Mouse (Mus musculus) CD4-positive, CD25-positive, alpha-beta regulatory T cell, adult 2 months (primary cell): Measurements from ENCODE around the gene B3gnt2.

ENCODE experiments used
- DNase-seq: peaks from one replicate; pipeline ENCODE4 v3.0.0-alpha.2; 2012; ENCODE audit warnings: low read depth, low spot score

B3gnt2 gene

DNA sequence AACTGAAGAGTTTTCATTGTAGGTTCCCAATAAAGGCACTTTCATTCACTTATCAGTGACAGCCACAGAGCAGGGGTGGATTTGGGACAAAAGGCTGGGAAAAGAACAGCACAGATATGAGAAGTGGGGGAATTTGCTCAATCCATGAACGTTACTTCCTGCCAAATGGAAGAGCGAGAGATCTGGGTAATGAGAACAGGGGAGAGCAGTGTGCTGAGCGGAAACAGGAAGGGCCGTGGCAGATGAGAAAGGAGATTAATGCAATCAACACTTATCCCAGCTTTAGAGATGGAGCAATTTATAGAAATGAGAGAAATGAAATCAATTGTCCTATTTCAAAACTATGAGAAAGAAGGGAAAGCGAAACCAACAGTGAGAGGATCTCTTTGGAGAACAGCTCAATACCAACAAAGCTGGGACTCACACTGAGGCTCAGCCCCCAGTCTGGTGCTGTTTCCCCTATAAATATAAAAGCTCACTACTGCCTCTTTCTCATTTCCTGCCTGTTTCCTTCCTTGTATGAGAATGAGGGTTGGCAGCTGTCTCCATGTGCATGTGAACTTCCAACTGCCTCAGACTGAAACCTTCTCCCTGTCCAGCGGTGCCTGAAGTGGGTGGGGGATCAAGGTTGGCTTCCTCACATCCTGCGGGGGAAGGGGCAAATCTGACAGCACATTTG, 11.0 kb upstream of the B3gnt2 start:
- peak; percentile 56 for DNase-seq

DNA sequence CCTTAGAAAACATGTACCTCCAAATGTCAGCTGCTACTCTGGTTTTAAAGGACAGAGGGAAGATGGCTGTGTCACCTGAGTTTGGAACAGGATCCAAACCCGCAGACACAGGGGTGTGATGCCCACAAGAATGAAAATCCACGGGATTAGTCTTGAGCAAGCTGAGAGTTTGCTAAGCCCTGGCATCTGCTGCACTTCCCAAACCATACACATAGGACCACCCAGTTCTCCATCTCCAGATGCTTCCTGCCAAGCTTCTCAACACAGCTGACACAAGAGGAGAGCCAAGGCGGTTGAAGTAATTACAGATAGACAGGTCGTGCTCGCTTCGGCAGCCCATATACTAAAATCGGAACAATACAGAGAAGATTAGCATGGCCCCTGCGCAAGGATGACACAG, 7.8 kb upstream of the B3gnt2 start:
- no peak for DNase-seq

DNA sequence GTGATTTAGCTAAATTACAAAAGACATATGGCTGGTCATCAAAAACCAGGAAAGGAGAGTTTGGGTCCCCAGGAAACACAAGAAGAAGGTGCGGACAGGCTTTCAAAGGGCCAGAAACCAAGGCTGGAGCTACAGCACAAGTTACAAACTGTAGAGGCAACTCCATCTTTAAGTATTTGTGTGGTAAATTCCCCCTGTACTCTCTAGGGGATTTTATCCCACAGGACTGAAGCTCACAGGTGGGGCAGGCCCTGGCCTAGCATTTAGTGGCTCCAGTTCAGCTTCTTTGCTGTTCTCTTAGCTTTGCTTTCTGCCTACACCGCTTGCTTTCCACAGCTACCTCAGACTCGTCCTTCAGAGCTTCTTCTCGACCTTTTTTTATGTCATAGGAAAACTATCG, 6.9 kb upstream of the B3gnt2 start:
- DNase-seq: no peak

GRCm38 (mm10) chr11:22865635-22866246, 5.0 kb upstream of the B3gnt2 start:
- peak; percentile 53 for DNase-seq

DNA sequence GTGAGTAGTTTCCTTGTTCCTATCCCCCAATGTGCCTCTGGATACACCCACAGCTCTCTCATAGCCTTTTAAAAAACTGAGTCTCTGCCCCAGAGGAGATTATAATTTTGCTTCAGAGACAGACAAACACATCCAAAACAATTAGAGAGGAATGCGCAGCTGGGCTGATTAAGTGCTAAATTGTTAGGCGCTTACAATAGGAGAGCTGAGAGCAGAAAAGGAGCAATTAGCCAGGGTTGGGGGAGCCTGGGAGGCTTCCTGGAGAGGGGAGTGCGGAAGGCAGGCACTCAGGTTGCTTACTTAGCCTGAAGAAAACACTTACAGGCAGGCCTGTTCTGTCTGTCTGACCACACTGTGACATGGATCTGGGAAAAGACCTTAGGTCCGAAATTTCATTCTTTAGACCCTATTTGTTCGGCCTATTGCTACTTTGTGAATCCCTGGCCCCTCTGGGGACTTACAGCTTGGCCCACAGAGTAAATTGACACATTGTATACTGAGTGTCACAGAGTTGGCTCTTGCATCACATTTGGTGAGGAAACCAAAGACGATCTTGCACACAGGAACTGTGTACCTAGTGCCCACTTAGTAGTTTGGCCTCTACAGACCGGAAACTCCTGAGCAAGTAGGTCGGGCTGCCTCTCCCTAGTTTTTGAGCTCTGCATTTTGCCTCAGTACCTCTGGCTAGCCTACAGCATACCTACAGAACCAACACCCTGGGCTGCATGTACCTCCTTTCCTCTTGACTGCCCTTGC, 3.7 kb upstream of the B3gnt2 start:
- no peak for DNase-seq

DNA sequence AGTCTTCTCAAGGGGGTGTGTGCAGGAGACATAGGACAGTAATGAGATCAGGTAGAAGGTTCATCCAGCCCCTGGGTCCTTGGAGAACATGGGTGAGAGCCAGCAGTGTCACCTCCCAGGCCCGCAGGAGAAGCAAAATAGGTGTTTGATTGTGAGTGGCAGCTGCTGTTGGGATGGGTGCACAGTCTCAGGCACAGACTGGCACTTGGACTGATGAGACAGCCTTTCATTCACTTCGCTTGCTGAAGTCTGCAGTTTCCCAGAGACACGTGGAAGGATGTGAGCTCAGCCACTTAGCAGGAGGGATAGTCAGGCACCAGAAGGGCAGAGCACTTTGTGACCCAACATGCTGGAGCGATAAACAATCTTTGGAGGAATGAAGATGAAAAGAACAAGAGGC, 2.8 kb upstream of the B3gnt2 start:
- DNase-seq: no peak

- no peak for DNase-seq
Observed at GRCm38 (mm10) chr11:22861315-22861714, 554 bp upstream of the B3gnt2 start.

GRCm38 (mm10) chr11:22859633-22860334, 977 bp downstream of the B3gnt2 start:
- DNase-seq: peak; percentile 90

DNA sequence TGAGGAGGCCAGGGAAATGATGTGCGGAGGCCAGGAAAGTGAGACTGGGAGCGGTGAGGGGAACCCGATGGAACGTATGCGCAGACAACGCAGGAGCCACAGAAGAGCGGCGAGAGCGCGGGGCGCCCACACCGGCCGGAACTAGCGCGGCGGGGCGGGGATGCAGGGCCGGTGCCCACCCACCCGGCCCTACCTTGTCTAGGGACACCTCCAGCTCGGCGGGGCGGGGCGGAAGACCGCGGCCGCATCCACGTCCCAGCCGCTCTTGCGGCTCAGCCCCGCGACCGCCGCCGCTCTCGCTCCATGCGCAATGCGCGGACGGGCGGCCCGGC, 1.5 kb downstream of the B3gnt2 start:
- no peak for DNase-seq

DNA sequence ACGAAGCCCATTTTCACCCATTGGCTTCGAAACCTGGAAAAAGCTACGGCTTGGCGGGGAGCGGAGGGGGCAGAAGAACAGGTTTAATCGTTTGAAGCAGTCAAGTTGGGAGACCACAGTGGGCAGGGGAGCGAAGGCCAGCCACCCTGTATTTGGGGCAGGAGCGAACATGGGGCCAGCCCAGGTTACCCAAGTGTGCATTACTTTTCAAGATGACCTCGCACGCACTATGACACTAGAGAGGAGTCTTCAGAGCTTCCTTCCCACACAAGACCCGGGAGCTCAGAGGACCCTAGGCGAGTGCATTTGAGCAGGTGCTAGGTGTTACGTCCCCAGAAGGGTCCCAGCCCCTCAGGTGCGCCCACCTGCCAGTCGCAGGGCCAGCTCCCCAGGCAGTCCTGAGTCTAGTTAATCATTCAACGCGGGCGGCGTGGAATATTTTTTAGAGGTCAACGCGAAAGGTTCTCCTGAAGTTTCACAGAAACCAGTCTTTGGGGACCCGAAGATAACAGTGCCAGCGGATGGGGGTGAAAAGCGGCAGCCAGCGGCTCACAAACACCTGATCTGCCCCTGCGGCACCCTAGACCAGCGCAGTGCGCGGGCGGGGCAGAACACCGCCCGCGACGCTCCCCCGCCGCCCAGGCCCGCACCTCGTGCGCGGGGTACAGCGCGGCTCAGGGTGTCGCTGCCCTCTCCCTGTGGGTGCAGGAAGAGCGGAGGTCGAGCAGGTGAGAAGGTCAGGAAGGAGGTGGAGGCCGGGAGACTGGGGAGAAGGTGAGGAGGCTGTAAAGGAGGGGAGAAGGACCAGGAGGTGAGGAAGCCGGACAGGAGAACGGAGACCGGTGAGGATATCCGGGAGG, 2.1 kb downstream of the B3gnt2 start:
- DNase-seq: peak; percentile 71

DNA sequence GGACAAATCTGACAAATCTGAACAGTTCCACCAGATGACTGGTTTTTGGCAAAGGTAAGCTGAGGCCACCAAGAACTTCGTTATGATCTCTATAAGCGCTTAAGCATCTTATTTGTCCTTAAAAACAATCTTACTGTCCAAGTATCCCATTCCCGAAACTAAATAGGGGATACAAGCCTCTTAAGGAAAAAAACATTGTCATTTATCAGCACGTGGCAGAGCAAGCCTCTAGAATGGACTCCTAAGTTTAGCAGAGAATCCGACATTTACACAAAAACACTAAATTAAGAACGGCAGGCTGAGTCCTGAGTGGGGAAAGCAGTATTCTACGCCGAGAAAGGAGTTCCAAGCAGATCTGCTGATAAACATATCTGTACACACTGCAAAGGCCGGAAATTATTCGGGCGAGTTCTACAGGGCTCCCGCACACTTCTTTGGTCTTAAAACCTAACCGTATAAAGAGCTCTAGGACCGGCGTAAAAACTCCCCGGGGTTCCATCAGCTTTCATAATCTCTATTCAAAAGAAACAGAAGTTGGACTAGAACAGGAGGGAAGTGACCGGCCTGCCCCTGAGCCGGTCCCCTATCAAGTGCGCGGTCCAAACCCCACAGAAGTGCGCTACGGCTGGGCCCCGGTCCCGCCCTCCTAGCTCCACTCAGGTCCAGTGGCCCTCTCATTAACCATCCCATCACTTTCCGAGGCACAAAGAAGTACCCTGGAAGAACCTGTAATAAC, 2.9 kb downstream of the B3gnt2 start:
- DNase-seq: peak; percentile 61

DNA sequence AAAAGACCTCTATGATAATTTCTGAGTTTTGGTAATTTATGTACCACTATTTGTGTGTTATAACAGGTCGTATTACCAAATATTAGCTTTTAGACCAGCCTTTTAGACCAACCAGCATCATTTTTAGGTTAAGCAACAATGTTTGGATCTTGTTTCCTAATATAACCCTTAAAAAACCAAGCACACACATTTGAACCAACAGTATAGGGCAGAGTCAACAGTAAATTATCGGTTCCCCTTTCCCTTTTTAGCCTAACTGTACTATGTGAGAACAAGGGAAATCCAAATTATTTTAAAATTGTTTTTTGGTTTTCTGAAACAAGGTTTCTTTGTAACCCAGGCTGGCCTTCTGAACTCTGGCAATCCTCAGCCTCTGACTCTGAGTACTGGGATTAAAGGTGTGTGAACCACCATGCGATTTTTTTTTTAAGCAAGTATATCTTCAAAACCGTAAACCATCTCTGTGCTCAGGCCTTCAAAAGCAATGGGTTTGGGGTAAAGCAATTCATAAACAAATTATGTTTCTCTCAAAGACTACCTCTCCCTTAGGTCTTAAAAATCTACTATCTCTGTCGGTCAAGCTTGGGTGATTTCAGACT, 3.6 kb downstream of the B3gnt2 start:
- DNase-seq: no peak

GRCm38 (mm10) chr11:22856371-22856965, 4.3 kb downstream of the B3gnt2 start:
- no peak for DNase-seq

DNA sequence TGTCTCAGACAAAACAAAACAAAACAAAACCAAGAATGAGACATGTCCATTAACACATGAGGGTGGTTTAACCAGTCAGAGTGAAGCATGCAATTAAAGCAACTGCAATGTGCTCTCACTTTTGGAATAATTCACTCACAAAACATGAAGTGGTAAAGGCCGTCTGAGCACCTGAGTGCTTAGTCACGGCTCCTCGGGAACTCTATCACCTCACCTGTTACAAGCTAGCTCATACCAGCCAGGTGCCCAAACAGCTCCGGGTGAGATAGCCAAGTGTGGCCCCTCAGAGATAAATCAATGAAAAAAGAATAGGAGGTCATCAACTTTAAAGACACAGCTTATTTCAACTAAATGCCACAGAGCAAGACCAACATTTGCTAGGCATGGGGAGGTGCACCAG, 6.2 kb downstream of the B3gnt2 start:
- DNase-seq: no peak

GRCm38 (mm10) chr11:22853477-22854157, 7.1 kb downstream of the B3gnt2 start:
- no peak for DNase-seq

GRCm38 (mm10) chr11:22852510-22852909, 8.3 kb downstream of the B3gnt2 start:
- peak; percentile 75 for DNase-seq

DNA sequence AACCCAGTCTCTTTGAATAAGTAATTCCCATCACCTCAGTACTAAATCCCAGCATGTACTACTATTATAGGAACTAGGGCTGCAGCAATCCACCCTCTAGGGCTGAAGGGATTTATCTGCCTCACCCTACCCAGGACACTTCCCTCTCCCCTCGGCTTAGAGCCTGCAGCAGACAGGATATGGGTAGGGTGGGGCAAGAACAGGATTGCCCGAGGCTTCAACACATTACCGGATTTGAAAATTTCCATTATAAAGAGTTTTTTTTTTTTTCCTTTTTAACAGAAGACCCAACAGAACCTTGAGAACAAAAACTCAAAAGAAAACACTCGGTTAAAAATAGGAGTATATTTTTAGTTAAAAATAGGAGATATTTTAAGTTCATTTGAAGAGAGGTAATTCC, 9.3 kb downstream of the B3gnt2 start:
- DNase-seq: peak; percentile 65

- no peak for DNase-seq
Observed at GRCm38 (mm10) chr11:22850077-22850476, 10.7 kb downstream of the B3gnt2 start.

- peak; percentile 60 for DNase-seq
Observed at GRCm38 (mm10) chr11:22848649-22849195, 12.0 kb downstream of the B3gnt2 start.
